Mouse (Mus musculus): ENCODE measurements around the gene Atxn1.

DNA sequence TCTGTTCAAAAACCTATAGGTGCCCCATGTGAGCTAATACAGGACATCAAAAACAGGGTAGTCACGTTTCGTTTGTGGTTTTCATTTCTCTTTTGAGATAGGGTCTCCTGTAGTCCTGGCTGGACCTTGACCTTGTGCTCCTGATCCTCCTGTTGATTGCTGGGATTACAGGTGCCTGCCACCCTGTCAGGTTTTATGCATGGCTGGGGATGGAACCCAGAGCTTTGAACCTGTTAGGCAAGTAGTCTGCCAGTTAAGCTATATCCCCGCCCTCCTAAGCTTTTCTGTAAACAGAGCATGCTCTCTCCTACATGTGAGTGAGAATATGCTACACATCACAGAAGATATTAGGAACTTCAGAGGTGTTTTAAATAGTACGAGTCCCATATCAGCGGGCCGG lies 361.2 kb downstream of the Atxn1 start:
- TF ChIP-seq CTCF (IDR thresholded peaks at IDR 0.05; ENCODE audit: borderline replicate concordance, insufficient read depth, low read length) (no peak), POLR2A (IDR thresholded peaks at IDR 0.05; ENCODE audit: low read depth, low read length) (no peak)
